Mouse (Mus musculus): Measurements from ENCODE around the gene Palmd.

The Palmd gene

DNA sequence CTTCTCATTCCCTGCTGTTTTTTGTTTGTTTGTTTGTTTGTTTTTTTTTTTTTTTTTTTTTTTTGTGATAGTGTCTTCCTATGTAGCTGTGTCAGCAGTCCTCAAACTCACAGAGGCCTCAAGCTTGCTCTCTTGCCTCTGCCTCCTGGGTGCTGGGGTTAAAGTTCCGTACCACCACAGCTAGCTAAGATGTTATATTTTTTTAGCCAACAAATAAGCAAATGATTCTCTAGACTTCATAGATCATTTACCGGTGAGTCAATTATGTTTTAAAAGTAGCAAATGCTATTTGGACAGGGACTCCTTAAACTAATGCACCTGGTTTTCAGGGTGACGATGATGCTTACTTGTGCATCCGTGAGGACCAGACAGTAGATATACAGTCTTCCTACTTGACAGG, 78.2 kb downstream of the Palmd start:
- DNase-seq, result no peak

DNA sequence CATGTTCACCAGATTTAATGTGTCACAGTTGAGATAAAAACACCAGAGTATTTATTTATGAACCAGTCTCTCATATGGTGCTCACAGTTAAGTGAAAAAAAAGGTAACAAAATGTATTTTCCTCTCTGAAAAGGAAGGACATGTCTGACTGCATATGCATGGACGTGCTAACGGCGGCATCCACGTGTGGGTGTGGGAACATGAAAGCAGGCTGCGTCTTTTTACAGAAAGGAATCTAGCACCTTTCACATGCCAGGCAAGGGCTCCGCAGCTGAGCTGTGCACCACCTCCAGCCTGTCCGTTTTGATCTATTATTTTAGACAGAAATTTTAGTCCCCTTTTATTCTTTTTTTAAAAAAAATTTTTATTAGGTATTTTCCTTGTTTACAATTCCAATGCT, 79.4 kb downstream of the Palmd start:
- no peak for DNase-seq

- no peak for DNase-seq
These were observed 83.8 kb downstream of the Palmd start for GRCm38 (mm10) chr3:116884941-116885340.

DNA sequence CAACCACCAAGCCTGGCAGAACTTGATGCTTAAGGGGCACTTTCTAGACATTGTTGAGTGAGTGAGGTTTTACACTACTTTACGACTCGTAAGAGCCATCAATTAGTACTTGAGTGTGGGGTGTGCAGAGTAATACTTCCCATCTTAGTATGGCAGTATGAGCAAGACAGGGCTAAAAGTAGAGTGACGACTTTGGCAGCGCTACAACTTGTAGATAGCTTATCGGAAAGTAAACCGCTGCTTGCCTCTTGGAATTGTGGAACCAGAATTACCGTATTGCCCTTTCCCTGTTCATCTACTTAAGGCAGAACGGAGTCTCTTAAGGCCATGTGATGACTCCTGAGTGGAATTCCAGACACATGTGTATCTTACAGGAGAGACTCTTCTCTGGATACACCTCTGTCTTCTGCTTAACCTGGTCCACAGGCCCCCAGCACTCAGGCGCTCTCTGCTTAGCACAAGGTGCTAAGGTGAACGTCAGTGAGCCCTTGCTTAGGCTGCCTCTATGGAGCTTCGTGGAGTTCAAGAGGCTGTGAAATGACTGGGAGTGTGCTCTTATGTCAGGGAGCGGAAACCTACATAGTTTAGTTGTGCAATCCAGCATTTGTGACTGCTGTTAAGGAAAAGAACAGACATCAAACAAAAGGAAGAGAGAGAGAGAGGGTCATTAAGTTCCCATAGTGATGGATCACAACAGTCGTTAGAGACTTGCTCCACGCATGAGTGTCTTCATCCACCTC, 86.4 kb downstream of the Palmd start:
- DNase-seq, result no peak

DNA sequence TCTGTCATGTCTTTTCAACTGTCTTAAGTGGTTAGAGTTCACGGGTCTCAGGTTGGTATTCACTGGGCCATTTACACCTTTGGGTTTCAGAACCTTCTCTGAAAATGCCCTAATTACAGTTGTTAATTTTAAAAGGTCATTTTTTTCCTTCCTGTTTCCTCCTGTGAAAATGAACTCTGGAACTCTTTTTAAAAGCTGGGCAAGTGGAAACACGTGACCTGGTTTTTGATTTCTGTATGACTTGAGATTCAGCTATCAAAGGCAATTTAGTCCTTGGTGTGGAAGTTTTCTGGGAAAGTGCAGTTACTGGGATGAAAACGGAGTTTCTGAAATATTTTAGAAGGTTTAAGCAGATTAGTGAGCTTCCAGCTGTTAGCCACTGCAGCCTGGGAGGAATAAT, 98.4 kb downstream of the Palmd start:
- no peak for DNase-seq
